Mouse (Mus musculus) hindbrain, embryonic 11.5 days (tissue): Measurements from ENCODE around the gene Cul9. TPM values are rescaled to one million over a fixed set of nuclear protein-coding genes. Genes with fewer than 3 reads are reported as not detected.
A peak's percentile ranks its signal among the peaks of the same experiment; 100 is the strongest.

Experiments
- ATAC-seq: fragments of 200-750 bp; cut with Nextera tagmentation; 2 replicates; pipeline ENCODE4 v1.8.0; 2017; ENCODE audit warnings: mild to moderate bottlenecking, moderate TSS enrichment, moderate library complexity; ENCODE audit not compliant: low FRiP score
- DNase-seq: peaks from one replicate; pipeline ENCODE4 v3.0.0-alpha.2; 2015; ENCODE audit warnings: low spot score
- H3K27ac ChIP-seq: fragments of 300-500 bp; sonication (generic); 2 replicates; pipeline ENCODE4 v1.5.1; 2014; ENCODE audit warnings: mild to moderate bottlenecking, low read depth, low read length
- H3K27me3 ChIP-seq: fragments of 300-500 bp; sonication (generic); 2 replicates; pipeline ENCODE4 v1.6.1; 2014; ENCODE audit warnings: mild to moderate bottlenecking, low read length, moderate library complexity, mixed read lengths; ENCODE audit not compliant: control insufficient read depth, insufficient read depth
- H3K36me3 ChIP-seq: fragments of 300-500 bp; sonication (generic); 2 replicates; pipeline ENCODE4 v1.6.1; 2014; ENCODE audit warnings: mild to moderate bottlenecking, low read length, moderate library complexity, mixed read lengths; ENCODE audit not compliant: control insufficient read depth, insufficient read depth
- H3K4me1 ChIP-seq: fragments of 300-500 bp; sonication (generic); replicated peaks from 2 replicates; pipeline ENCODE4 v1.6.1; 2014; ENCODE audit warnings: low read length, mixed read lengths; ENCODE audit not compliant: control insufficient read depth, insufficient read depth
- H3K4me2 ChIP-seq: fragments of 300-500 bp; sonication (generic); replicated peaks from 2 replicates; pipeline ENCODE4 v1.6.1; 2014; ENCODE audit warnings: mild to moderate bottlenecking, low read depth, low read length
- H3K4me3 ChIP-seq: fragments of 300-500 bp; sonication (generic); 2 replicates; pipeline ENCODE4 v1.5.1; 2014; ENCODE audit warnings: low read depth, low read length
- H3K9ac ChIP-seq: fragments of 300-500 bp; sonication (generic); 2 replicates; pipeline ENCODE4 v1.6.1; 2014; ENCODE audit warnings: low read depth, low read length
- H3K9me3 ChIP-seq: fragments of 300-500 bp; sonication (generic); 2 replicates; pipeline ENCODE4 v1.6.1; 2016; ENCODE audit warnings: low read length; ENCODE audit not compliant: control insufficient read depth
- whole genome bisulfite sequencing: fragments of 180-500 bp; shearing (Covaris S2); extraction: QIAGEN DNeasy Blood & Tissue Kit; methylation state at CpG from one replicate; pipeline ENCODE4 v1.1.7; 2014; 5-methylcytosine and 5-hydroxymethylcytosine counted together
- polyA plus RNA-seq: library from polyadenylated mRNA; unstranded; fragments of >200 nt; fragmentation: Nextera tagmentation; extraction: Ambion mirVana; gene quantifications from 2 replicates; pipeline ENCODE4 v1.2.1, GENCODE M21; 2014

The Cul9 gene
- 4.7 and 4.8 TPM in 2 replicates for polyA plus RNA-seq

DNA sequence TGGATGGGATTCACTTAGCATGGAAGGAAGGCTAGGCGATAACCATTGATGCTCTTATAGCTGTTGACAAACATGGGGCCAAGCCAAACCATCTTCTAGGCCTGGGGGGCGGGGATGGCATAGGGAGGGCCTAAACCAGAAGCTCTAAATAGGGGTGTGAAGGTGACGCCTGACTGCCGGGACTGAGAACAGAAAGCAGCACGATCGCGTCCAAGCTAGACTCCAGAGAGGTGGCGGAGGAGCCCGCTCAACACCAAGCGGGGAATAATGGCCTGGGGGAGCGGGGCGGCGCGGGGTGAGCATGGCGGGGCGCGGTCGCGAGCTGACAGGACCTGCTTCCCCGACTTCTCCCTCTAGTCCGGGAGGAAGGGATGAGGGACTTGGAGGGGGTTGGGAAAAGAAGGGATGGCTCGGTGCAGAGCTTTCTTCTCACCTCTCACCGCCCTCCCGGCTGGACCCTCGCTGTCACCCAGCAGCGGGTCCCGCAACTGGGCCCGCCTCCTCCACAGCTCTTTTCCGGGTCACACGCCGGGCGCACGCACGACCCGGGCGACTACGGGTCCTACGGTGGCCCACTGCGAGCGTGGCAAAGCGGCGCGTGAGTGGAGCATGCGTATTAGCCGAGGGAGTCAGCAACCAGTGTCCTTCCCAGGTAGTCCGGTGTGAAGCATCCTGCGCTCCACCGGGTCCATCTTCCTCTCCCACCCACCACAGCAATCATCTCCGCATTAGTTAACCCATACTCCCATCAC lies at the start of gene Cul9:
Cul9 (minus strand) TSS at position 576 of the 752 bp plus-strand sequence.
- H3K9ac ChIP-seq, result peak within 1 kb of the TSS; percentile 82
- no peaks in the 10 kb centered on the region for H3K9me3 ChIP-seq
- H3K36me3 ChIP-seq, result 0 out of 2 replicates have a peak, but pooled peaks cover 9% of the 10 kb centered on the region
- peak within 1 kb of the TSS; percentile 62 for H3K4me3 ChIP-seq
- peak within 1 kb of the TSS; percentile 89 for H3K4me2 ChIP-seq
- H3K27ac ChIP-seq, result no peak within 1 kb of the TSS
- WGBS, result 2% methylated on average over 42 of the region's 49 CpGs
- peaks cover 5% of the 10 kb centered on the region; the same call in 1 of the 2 replicates for H3K4me1 ChIP-seq
- peaks cover 5% of the 10 kb centered on the region; the same call in 1 of the 2 replicates for H3K27me3 ChIP-seq
- DNase-seq (peak; percentile 76), ATAC-seq (peak; percentile 81)

DNA sequence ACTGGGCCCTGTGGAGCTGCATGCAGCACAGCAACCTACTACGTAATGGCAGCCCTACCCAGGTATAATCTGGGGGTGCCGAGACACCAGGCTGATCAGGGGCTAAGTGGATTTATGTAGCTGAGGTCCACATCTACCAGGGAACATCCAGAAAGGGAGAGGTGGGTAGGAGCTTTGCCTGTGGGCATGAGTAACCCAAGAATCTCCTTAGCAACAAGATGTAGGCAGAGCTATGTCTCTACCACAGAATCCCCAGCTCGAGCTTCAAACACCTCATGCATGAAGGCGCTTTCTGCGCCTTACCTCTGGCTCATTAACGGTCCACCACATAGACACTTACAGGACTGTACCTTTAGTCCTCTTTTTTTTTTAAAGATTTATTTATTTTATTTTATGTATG lies 49.1 kb upstream of the Cul9 start:
- Histone ChIP-seq H3K9me3 (no peaks in the 10 kb centered on the region), H3K9ac (no peak overlapping the region), H3K4me3 (no peak overlapping the region), H3K27me3 (no peaks in the 10 kb centered on the region), H3K4me2 (no peak overlapping the region), H3K27ac (no peak overlapping the region), H3K36me3 (no peaks in the 10 kb centered on the region; the same call in 1 of the 2 replicates), H3K4me1 (no peaks in the 10 kb centered on the region; the same call in 1 of the 2 replicates)
- 77% methylated on average over 6 of the region's 6 CpGs for WGBS
- ATAC-seq (no peak), DNase-seq (no peak)

DNA sequence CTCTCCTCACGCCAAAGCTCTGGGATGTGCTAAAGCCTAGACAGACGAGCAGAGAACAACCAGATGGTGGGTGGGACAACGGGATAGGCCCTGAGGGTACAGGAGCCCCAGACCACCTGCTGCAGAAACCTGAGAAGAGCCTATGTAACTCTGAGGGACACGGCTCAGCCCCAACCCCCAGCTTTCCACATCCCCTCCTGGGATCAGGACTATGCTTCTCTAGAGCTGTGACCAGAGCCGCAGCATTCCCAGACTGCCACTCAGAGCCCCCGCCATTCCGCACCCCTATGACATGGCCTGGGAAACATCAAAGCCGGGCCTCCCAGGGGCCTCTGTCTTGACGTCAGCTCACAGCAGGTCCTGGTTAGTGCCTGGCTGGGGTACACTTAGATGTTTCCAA lies 48.4 kb upstream of the Cul9 start:
- Histone ChIP-seq H3K9me3 (no peaks in the 10 kb centered on the region), H3K4me2 (no peak overlapping the region), H3K4me3 (no peak overlapping the region), H3K27me3 (no peaks in the 10 kb centered on the region), H3K9ac (no peak overlapping the region), H3K36me3 (no peaks in the 10 kb centered on the region; the same call in 1 of the 2 replicates), H3K4me1 (no peaks in the 10 kb centered on the region; the same call in 1 of the 2 replicates), H3K27ac (no peak overlapping the region)
- DNase-seq (no peak), ATAC-seq (no peak)
- WGBS, result 50% methylated on average over 9 of the region's 9 CpGs

DNA sequence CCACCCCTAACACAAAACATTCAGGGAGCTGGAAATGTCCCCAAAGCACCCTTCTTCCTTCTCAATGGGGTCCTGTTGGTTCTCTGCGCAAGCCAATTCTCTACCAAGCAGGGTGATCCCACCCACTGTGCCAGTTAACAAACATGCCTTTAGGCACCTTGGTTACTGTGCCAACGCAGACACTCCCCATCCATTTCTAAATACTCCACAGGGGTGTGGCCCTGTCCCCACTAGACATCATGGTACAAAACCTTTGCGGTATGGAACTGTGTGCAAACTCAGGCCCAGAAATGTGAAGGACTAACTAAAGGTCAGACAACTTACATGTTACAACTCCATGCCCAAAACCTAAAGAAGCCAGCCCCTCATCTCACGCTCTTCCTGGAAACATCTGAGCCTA lies 46.9 kb upstream of the Cul9 start:
- no peak for ATAC-seq
- Histone ChIP-seq H3K36me3 (no peaks in the 10 kb centered on the region; the same call in 1 of the 2 replicates), H3K4me2 (no peak overlapping the region), H3K4me1 (no peaks in the 10 kb centered on the region; the same call in 1 of the 2 replicates), H3K4me3 (no peak overlapping the region), H3K27me3 (no peaks in the 10 kb centered on the region), H3K9ac (no peak overlapping the region), H3K27ac (no peak overlapping the region), H3K9me3 (no peaks in the 10 kb centered on the region)
- no peak for DNase-seq
- 94% methylated on average over 4 of the region's 4 CpGs for WGBS

DNA sequence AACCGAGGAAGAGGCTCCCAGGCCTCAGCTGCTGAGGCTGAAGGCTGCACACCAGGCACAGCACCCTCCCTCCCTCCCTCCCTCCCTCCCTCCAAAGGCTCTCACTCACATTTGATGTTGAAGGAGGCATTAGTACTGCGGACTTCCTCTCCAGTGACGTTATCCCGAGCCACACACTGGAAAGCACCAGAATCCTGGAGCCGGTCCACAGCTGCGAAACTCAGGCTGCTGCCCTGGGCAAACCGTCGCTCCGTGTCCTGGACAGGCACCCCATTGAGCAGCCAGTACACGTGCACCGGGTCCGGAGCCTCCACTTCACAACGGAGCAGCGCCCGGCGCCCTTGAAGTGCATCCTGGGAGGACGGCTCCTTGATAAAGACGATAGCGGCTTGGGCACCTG lies 45.2 kb upstream of the Cul9 start:
- Histone ChIP-seq H3K4me3 (no peak overlapping the region), H3K4me1 (no peaks in the 10 kb centered on the region; the same call in 1 of the 2 replicates), H3K27ac (no peak overlapping the region), H3K4me2 (no peak overlapping the region), H3K9ac (no peak overlapping the region), H3K27me3 (no peaks in the 10 kb centered on the region), H3K36me3 (no peaks in the 10 kb centered on the region; the same call in 1 of the 2 replicates), H3K9me3 (no peaks in the 10 kb centered on the region)
- ATAC-seq (no peak), DNase-seq (no peak)
- 90% methylated on average over 19 of the region's 19 CpGs for WGBS

DNA sequence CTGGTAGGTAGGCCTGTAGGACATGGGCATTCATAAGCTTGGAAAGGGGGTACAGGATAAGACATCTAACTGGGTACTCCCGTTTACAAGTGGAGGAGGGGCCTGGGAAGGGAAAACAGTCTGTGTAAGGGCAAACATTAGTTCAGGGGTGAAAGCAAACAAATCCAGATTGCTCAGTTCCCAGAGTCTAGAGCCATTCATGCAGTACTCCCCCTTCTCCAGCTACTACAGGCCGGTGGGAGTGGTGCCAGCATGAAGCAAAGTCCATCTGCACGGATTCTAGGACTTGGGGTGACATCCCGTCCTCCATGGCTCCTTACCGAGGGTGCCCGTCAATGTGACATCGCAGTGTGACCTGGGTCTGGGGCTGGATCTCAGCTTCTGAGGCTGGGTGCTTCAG lies 44.3 kb upstream of the Cul9 start:
- no peak for DNase-seq
- Histone ChIP-seq H3K27me3 (no peaks in the 10 kb centered on the region), H3K4me3 (no peak overlapping the region), H3K4me2 (no peak overlapping the region), H3K27ac (no peak overlapping the region), H3K9me3 (no peaks in the 10 kb centered on the region), H3K9ac (no peak overlapping the region), H3K36me3 (no peaks in the 10 kb centered on the region; the same call in 1 of the 2 replicates), H3K4me1 (no peaks in the 10 kb centered on the region; the same call in 1 of the 2 replicates)
- ATAC-seq, result no peak
- 93% methylated on average over 7 of the region's 7 CpGs for WGBS

DNA sequence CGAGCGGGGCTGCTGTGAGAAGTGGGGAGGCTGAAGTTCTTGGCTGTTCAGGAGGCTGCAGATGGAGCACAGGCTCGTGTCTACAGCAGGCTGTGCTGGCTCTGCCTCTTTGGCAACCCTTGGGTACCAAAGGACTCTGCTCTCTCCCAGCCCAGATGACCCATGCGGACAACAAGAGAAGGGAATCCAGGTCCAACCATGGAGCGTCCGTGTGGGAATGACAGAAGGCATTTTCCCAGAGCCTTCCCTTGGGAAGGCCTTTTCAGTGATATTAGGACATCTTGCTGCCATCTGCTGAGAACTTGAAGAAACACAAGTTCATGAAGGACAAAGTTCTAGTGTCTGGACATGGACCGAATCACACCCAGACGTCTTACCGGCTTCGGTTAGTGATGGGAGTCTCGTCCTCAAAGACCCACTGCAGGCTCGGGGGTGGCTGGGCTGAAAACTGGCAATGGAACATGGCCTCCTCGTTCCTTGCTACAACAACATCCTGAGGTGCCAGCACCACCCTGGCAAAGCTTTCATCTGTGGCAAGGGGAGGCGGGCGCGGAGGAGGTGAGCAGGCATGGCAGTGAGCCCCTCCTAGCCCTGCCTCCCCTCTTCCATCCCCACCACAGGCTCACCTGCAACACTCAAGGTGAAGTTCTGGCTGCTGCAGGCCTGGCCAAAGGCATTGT lies 43.6 kb upstream of the Cul9 start:
- Histone ChIP-seq H3K4me2 (no peak overlapping the region), H3K27me3 (no peaks in the 10 kb centered on the region), H3K27ac (no peak overlapping the region), H3K9ac (no peak overlapping the region), H3K4me3 (no peak overlapping the region), H3K9me3 (no peaks in the 10 kb centered on the region), H3K36me3 (peaks cover under 1% of the 10 kb centered on the region; the same call in 1 of the 2 replicates), H3K4me1 (no peaks in the 10 kb centered on the region; the same call in 1 of the 2 replicates)
- ATAC-seq (no peak), DNase-seq (no peak)
- WGBS, result 85% methylated on average over 16 of the region's 16 CpGs

DNA sequence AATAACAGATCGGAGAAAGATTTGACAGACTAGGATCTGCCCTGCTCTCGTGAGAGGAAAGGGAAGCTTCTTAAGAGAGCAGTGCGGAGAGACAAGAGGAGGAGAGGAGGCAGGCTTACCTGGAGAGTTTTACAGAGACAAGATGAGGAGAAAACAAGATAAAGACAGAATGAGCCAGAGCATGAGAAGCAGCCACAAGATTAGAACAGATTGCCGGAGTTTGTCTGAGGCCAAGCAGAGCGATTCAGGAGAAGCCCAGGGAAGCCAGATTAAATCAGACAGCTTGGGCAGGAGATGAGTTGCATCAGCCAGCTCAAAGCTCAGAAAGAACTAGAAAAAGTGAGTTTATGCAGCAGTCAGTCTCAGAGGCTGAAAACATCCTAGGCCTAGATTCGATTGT lies 42.7 kb upstream of the Cul9 start:
- Histone ChIP-seq H3K4me1 (no peaks in the 10 kb centered on the region), H3K4me3 (no peak overlapping the region), H3K27me3 (no peaks in the 10 kb centered on the region), H3K36me3 (peaks cover 3% of the 10 kb centered on the region; the same call in 1 of the 2 replicates), H3K9me3 (no peaks in the 10 kb centered on the region), H3K27ac (no peak overlapping the region), H3K4me2 (no peak overlapping the region), H3K9ac (no peak overlapping the region)
- ATAC-seq (no peak), DNase-seq (no peak)
- 97% methylated on average over 6 of the region's 6 CpGs for WGBS
